Mouse (Mus musculus) mesoderm, embryonic 11.5 days (tissue): ENCODE measurements around the gene Unc45b.

Source experiments
- DNase-seq: peaks from one replicate; pipeline ENCODE4 v3.0.0-alpha.2; 2012; ENCODE audit warnings: low read depth, low spot score

Gene Unc45b

DNA sequence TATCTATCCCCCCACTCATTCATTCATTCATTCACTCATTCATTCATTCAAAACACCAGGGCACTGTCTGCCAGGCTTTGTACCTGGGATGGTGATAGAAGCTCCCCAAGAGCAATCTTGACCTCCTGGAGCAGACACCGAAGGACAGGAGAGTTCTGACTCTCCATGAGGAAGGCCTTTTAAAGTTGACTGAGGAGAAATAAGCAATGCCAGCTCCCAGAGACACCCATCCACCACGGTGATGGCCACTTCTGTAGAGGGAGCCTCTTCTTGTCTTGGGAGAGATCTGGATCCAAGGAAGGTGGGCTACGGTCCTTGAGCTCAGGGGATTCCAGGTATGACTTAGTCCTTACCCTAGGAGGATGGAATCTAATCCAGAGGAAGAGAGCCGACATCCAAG lies at the start of gene Unc45b:
Gene Unc45b, plus strand, starts transcription at position 301 of the 400 bp plus-strand sequence.
- DNase-seq = no peak

DNA sequence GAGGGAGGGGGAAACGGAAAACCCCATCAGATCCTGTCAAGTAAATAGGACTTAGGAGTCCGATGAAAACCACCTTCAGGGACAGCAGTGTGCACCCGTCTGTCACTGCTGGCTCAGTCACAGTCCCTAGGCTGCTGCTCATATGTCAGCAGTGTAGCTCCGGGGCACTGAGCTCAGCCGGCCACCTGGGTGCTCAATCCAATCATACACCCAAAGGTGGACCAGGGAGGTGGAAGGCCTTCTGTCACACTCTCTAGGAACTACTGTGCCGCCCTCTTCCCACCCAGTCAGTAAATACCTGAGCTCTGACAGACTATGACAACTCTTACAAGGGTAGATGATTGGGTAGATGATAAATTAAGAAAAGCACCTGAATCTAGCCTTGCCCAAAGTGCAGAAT lies 49.6 kb upstream of the Unc45b start:
- DNase-seq = no peak

DNA sequence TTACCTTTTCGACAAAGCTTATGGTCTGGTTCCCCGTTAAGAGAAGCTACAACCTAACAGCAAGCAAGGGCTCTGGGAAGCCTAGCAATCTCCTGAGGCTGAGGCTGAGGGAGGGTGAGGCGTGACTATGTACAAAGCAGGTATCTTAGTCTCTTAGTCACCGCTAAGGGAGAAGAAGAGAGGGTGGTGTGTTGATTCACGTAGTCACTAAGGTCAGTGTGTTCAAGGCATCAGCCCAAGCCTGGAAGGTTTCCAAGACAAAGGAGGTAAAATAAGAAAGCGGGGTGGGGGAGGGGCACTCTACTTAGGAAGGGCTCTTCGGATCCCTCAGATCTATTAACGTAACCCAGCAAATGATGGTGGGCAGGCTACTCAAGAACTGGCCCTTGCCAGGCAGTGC lies 48.8 kb upstream of the Unc45b start:
- DNase-seq = no peak

DNA sequence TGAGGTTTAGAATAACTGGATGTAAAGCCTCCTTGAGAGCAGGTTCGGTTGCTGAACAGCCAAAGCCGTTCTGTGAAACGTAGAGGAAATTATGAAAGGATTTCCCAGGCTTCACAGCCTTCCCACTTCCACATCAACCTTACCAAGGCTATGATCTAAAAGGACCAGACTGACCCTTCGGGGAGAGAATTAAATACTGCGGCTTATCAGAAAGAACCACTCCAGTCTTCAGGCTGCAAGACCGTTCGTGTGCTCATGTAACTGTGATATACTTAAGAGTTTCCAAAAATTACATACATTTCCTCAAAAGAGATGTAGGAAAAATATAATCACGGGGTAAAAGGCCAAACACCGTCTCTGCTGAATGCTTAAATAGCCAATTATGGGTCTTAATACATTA lies 47.7 kb upstream of the Unc45b start:
- DNase-seq = no peak

DNA sequence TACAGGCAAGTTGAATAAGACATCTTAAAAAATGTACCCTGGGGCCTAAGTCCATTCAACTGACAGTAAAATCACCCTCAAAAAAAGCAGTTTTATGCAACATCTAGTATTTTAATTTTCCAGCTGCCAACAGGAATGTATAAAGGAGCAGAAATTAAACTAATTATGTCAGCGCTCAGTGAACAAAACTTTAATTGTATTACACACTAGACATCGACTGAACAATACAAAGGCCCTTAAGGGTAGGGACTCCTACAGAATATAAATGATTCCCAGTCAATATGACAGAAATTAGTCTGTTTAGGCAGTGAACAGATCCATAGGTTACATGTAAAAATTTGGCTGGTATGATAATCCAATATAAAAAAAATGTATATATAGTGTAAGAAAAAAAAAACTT lies 47.3 kb upstream of the Unc45b start:
- no peak for DNase-seq

DNA sequence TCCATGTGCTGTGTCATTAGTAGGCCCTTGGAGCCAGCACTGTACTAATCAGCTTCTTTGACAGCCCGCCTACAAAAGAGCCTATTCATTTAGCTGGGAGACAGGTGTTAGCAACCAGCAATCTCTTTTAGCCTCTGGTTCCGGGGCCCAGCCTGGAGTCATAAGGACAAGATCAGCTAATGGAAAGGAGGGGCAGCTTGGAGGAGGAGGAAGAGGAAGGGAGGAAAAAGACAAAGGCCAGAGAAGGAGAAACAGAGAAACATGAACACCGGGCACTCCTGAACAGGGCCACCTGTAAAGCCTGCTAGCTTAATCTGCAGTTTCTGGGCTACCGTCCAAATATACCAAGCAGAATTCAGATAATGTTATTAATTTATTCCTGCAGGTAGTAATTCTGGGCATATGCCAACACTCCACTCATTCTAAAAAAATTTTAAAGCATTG lies 46.8 kb upstream of the Unc45b start:
- no peak for DNase-seq

DNA sequence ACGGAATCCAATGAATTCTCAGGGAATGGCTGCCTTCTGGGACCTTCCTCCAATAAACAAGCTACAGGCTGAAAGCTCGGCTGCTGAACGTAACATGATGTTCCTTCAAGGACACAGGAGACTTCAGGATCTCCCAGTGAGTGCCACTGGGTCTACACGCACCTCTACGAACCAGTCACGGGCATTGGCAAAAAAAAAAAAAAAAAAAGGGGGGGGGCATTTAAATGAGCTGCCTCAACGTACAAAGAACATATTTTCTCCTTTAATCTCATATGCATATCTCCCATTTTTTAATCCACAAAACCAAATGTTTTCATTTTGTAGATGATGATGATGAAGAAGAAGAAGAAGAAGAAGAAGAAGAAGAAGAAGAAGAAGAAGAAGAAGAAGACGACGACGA lies 44.4 kb upstream of the Unc45b start:
- DNase-seq = no peak

DNA sequence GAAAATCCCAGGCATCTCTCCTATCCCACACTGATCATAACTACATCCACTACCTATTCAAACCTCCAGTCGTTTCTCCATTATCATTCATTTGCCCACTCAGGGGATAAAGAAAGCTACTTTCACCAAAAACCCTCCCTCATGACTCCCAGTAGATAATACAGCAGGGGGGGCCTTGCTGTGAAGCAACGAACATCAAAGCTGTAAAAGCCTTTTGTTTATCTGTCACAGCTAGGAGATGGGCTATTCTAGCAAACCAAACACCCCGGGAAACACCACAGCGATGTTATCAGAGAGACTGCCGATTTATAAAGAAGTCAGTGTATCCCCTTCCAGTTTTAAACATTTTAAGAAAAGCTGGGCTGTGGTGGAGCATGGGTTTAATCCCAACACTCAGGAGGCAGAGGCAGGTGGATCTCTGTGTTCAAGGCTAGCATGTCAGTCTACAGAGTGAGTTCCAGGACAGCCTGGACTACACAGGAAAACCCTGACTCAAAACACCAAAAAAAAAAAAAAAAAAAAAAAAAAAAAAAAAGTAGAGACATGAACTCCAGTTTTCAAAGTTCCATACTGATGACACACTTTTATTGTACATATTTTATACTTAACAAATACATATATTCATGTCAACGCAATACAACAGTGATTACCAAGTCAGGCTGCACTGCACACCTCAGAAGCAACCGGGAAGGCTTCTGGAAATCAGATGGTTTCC lies 43.3 kb upstream of the Unc45b start:
- DNase-seq = no peak

DNA sequence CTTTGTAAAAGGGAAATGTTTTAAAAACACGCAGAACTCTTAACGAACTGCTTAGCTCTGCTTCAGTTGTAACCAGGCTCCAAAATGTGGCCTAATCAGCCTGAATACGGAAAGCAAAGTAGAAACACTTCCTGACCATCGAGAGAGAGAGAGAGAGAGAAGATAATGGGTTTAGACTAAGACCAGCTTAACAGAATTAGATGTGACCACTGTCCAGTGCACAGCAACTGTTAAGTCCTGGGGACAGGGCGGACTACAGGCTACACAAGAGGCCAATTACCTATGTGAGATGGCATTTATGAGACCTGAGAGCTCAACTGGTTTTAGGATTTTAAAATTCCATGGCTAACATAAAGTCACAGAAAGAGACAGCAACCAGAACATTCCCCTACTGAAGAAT lies 42.4 kb upstream of the Unc45b start:
- DNase-seq = no peak

DNA sequence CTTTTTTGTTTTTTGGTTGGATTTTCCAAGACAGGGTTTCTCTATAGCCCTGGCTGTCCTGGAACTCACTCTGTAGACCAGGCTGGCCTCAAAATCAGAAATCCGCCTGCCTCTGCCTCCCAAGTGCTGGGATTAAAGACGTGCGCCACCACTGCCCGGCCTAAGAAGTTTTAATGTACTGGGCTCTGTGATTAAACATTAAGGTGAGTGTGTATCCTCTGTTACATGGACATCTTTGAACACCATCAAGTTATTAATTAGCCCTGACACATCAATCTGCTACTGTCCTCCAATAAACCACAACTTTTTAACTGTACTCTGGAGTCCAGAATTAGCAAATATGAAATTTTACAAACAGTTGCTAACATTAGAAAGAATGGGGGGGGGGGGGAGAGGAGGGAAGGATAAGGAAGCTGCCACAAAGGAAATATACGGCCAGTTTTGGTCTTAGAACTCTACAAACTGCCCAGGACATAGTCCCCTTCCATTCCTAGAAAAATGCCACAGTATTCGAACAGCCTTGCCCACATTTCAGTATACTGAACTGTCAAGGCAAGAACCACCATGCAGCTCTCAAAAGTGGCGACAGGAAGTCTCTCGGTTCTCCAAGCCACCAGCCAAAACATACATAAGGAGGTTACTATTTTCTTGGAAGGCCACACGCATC lies 40.7 kb upstream of the Unc45b start:
- DNase-seq = no peak

DNA sequence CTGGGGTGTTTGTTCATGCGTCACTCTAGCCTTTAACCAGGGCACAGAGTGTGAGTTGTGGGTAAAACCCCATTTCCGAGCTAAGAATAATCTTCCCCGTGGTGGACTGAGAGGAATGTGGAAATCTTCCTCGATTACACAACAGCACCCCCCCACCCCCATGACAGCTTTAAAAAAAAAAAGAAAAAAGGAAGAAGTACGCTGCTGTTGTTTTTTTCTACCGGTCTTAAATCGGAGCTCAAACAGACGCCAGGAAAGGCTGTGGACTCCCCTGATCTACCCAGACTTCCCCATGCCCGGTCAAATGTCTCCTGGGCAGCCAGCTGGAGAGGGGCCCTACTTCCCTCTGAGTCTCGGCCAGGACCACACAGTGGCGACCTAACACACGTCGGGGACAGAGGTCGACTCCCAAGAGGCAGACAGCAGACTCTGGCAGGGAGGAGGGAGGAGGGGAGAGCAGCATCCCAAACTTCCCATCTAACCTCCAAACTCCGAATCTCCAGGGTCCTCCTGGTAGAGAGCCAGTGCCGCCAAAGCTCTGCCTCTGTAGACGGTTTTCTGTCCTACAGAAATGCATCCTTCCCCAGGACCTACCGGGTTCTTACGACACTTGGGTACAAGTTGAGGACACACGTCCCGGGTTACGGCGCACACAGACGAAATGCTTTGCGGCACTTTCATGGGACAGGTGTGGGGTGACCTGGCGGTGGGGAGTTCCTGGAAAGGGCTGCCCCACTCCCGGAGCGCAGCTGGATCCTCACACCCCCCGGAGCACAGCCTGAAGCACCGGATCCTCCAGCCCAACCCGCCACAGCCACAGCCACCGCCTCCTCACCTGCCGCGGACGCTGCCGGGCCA lies 39.9 kb upstream of the Unc45b start:
- DNase-seq = peak; percentile 34

DNA sequence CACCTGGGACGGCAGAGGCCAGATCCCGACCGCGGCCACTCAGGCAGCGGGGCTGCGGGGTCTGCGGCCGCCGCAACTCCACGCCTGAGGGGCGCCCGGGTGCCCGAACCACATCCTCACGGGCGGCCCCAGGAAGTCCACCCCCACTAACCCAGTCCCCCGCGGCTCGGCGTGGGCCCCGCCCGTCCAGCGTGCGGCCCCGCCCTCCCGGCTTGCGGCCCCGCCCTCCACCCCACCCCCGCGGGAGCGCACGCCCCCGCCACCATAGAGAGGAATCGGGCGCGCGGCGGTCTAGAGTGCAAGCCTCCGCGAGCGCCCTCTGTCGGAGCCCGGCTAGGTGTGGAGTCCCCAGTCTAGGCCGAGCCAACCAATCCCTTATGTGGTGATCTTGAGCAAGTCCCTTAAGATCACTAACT lies 39.3 kb upstream of the Unc45b start, which contains the start of gene Rffl:
Gene Rffl, minus strand, starts transcription at position 180 of the 416 bp plus-strand sequence.
- DNase-seq = peak; percentile 93

DNA sequence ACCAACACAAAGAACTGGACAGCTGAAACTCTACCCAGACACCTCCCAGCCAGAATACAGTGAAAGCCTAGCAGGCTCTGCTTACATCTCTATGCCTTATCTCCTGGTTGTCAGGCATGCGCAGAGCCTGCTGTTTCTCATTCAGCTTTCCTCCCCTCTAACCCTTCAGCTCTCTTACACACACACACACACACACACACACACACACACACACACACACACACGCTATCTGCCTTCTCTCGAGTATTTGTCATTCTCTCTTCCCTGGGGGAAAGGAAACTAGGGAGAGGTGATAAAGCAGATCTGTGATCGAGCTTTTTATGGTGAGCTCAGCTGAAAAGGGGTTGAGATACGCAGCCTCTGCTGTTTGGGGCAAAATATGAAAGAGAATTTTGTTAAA lies 35.4 kb upstream of the Unc45b start:
- DNase-seq = no peak

DNA sequence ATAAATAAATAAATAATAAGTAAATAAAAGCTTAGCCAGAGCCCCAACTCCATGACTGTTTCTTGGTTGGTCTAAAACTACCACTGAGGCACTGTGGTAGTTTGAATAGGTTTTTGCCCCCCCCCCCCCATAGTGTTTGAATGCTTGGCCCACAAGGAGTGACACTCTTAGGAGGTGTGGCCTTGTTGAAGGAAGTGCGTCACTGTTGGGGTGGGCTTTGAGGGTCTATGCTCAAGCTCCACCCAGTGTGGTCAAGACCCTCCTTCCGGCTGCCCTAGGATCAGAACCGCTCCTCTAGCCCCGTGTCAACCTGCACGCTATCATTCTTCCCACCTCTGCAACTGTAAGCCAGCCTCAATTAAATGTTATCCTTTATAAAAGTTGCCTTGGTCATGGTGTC lies 34.7 kb upstream of the Unc45b start:
- DNase-seq = no peak

DNA sequence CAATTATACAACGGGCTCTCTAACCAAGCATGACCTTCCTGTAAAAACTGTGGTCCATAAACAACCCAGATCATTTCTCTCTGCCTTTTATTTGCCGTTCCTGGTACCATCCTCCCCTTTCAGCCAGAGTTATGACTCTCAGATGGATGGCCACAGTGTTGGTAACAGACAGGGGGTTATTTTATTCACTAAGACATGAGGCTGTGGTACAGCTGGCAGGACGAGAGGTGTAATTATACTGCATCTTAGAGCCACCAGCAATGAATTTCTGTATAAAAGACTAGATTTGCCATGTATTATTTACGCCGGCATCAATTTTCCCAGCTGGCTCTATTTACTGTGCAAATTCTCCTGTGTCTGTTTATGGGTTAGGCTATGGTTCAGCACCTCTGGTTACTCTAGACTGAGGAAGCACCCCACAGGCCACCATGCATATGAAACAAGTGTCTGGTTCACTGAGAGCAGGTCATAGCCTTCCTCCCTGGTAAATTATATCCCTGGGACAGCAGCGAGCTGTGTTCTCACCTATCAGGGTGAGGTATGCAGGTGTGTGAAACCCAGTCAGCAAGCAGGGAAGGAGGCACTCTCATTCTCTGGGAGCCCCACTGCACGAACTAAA lies 32.5 kb upstream of the Unc45b start:
- DNase-seq = no peak

DNA sequence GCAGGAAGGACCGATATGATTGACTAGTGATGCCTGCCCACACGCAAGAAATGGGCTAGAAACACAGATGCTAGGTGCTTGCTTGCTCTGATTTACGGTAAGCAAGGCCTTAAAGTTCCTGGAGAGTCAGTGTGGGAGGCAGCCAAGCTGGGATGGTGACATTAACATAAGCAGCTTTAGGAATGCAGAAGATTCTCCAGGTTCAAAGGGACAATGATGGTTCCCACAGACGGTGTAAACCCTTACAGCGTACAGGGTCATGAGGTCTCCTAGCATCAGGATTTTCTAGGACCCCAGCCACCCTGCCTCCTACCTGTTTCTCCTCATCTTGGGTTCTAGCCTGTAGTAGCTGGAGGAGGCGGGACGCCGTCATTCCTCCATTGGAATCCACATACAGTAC lies 27.2 kb upstream of the Unc45b start:
- DNase-seq = no peak

DNA sequence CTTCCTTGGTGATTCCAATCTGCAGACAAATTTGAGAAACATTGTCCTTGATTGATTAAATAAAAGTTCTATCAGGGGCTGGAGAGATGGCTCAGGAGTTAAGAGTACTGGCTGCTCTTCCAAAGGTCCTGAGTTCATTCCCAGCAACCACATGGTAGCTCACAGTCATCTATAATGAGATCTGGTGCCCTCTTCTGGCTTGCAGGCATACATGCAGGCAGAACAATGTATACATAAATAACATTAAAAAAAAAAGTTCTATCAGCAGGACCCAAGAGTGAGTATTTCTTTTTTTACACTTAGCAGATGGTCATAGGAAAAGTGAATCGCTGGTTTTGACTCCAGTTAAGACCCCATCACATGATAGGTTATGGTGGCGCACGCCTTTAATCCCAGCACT lies 23.8 kb upstream of the Unc45b start:
- no peak for DNase-seq

DNA sequence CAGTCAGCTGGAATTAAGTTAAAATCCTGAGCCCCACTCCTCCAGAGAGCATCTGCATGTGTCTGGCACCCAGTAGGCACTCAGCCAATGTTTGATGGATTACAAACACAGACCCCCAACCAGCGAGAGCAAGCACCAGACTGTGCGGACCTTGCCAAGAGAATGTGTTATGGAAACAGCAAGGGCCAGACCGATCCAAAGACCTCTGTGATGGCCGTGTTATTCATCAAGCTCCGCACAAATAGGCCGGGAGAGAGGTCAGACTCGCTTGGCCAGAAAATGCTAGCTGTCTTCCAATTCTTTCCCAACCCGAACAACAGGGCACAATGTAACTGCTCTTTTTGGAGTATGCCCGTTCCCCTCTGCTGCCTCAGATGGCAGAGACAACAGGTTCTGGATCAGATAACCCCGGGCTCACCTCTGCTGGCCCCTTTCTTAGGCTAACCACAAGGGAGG lies 21.8 kb upstream of the Unc45b start:
- DNase-seq = no peak

DNA sequence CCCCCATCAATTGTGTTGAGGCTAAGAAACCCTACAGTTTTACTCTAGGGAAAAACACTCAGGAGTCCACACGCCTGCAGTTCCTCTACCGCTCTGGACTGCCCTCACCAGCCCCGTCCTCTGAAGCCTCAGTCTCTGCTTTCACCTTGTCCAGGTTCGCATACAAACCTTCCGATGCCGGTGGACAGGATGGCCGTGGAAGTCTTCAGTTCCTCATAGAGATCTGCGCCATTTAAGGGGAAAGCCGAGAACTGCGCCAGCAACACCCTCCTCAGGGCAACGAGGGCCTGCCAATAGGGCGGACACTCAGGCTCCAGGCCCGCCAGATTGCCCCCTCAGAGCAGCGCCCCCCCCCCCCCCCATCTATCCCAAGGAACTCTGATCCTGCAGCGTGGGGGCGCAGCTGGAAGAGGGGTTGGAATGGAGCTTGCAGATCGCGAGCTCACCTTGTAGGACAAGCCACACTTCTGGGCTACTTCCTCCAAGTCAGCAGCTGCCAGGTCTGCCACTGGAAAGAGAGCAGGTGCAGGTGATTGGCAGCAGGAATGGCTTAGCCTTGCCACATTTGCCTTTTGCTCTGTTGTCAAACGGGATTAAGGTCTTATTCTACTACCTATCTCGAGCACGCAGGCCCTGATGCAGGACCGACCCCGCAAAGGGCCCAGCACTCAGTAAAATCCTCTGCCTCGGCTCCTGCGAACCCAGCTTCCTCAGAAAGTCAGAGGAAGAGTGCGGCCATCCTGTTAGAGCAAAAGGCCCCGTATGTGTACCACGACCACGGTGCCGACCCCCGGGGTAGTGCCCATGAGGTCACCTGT lies 20.6 kb upstream of the Unc45b start:
- no peak for DNase-seq

DNA sequence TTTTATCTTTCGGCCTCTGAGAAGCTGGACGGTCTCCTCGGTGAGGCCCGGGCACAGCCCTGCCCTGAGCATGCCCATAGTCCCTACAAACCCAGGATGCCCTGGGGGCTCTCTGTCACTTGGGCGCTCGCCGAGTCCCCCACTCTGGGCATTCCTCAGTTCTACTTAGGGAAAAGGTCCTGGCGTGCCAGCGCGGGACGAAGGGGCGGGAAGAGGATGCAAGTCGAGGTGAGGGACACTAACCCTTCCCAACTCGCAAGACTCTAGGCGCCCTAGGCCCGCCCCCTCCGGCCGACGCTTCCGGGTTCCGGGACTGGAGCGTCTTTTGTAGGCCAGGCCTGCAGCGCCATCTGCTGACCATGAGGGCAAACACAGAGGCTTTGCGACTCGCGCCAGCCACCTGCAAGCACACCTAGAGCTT lies 20.0 kb upstream of the Unc45b start, which contains the start of gene Rad51d:
Gene Rad51d, minus strand, starts transcription at position 273 of the 421 bp plus-strand sequence.
- peak; percentile 93 for DNase-seq

DNA sequence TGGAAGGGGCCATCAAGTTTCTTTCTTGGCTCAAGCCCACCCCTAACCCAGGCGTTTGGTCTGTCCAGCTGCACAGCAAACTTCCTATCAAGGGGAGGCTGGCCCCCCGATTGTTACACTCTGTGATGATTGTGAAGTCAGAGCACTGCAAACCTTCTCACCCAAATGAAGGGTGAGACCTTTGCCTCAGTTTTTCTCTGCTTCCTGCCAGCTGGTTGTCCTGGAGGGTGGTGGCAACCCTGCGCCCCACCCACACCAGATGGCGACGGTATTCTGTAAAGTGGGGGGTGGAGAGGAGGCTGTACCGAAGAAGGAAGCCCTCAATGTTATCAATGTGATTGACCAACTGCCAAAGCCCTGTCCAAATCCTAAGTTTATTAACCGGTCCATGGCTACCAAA lies 18.4 kb upstream of the Unc45b start, which contains the start of gene Fndc8:
Gene Fndc8, plus strand, starts transcription at position 189 of the 400 bp plus-strand sequence.
- DNase-seq = no peak
